Mouse (Mus musculus) Patski (cell line): ENCODE data around the gene Vcp. TPM values are rescaled to one million over a fixed set of nuclear protein-coding genes. Genes with fewer than 3 reads are reported as not detected.

Source experiments
- ATAC-seq: fragments of 100-300 bp; one replicate; pipeline ENCODE4 v1.8.0; 2021
- CTCF ChIA-PET: fragments of 350-600 bp; sonication (Branson Sonifier 250); formaldehyde crosslinking; loops from one replicate; lab custom pipeline; 2022; ENCODE audit warnings: inconsistent platforms; lab: Charles Lee
- POLR2A ChIA-PET: fragments of 350-600 bp; sonication (Branson Sonifier 250); formaldehyde crosslinking; loops from one replicate; lab custom pipeline; 2022; ENCODE audit warnings: antibody characterized with exemption, inconsistent platforms; lab: Charles Lee
- DNase-seq: peaks from one replicate; pipeline ENCODE4 v3.0.0-alpha.2; 2011; ENCODE audit warnings: low read depth, low spot score
- H3K27me3 ChIP-seq: fragments of 371-371 bp; one replicate; pipeline ENCODE4 v1.5.1; 2021
- CTCF ChIP-seq: fragments of 100-300 bp; IDR thresholded peaks from one replicate; pipeline ENCODE4 v1.5.1; 2021
- in situ Hi-C: fragments of 300-500 bp; cut with MboI; formaldehyde crosslinking; loops from 3 replicates; pipeline ENCODE4 v1.11.1; 2018; ENCODE audit warnings: low pct_unique_long_range_greater_than_20kb, mixed read lengths
- polyA plus RNA-seq: library from polyadenylated mRNA; unstranded; gene quantifications from one replicate; pipeline ENCODE4 v1.2.3, GENCODE M21; 2021

Gene Vcp
- polyA plus RNA-seq, 1 experiment from 2014 or later: 283 TPM

- in situ Hi-C loops: no loop called here
- CTCF ChIA-PET: no interaction called here
- ATAC-seq: no peak
- H3K27me3 ChIP-seq: no peaks in the 10 kb centered on the region
- POLR2A ChIA-PET: interaction anchor here (1.0 kb wide), 1 partner anchor 10 kb away, joined by 3 read pairs; no protein-coding TSS in a partner anchor
- no peak for TF ChIP-seq CTCF
- DNase-seq: no peak
These were observed 30.0 kb upstream of the Vcp start for GRCm38 (mm10) chr4:43030352-43030751.

GRCm38 (mm10) chr4:43029749-43030148, 29.4 kb upstream of the Vcp start:
- no peak for DNase-seq
- POLR2A ChIA-PET: interaction anchor here (0.6 kb wide), 1 partner anchor 10 kb away, joined by 4 read pairs; no protein-coding TSS in a partner anchor
- no peak for TF ChIP-seq CTCF
- CTCF ChIA-PET: no interaction called here
- in situ Hi-C loops: no loop called here
- ATAC-seq: no peak
- H3K27me3 ChIP-seq: no peaks in the 10 kb centered on the region

GRCm38 (mm10) chr4:43029121-43029520, 28.8 kb upstream of the Vcp start:
- ChIA-PET POLR2A (interaction anchor here (0.6 kb wide), 1 partner anchor 10 kb away, joined by 4 read pairs; no protein-coding TSS in a partner anchor), CTCF (no interaction called here)
- in situ Hi-C loops: no loop called here
- no peak for ATAC-seq
- no peaks in the 10 kb centered on the region for H3K27me3 ChIP-seq
- no peak for TF ChIP-seq CTCF
- DNase-seq: no peak

- in situ Hi-C loops: no loop called here
- no peaks in the 10 kb centered on the region for H3K27me3 ChIP-seq
- DNase-seq (peak; percentile 81), ATAC-seq (peak; percentile 82)
- CTCF ChIA-PET: interaction anchor here (0.7 to 1.9 kb wide), 8 partner anchors 9 to 28 kb away, joined by 3 to 12 read pairs (median 4); partner anchors contain the start of gene Vcp
- TF ChIP-seq CTCF: no peak
- POLR2A ChIA-PET: interaction anchor here (0.7 to 1.1 kb wide), 2 partner anchors 13 to 24 kb away, joined by 3 to 4 read pairs; no protein-coding TSS in a partner anchor
These were observed 25.0 kb upstream of the Vcp start, which contains the start of gene Pigo for GRCm38 (mm10) chr4:43025084-43025960. Gene Pigo (minus strand): TSS chr4:43025819.

GRCm38 (mm10) chr4:43024673-43025072, 24.4 kb upstream of the Vcp start:
- no peak for TF ChIP-seq CTCF
- in situ Hi-C loops: no loop called here
- ChIA-PET CTCF (interaction anchor here (1.3 to 1.9 kb wide), 5 partner anchors 9 to 27 kb away, joined by 4 to 12 read pairs (median 6); no protein-coding TSS in a partner anchor), POLR2A (interaction anchor here (0.6 kb wide), 1 partner anchor 14 kb away, joined by 4 read pairs; no protein-coding TSS in a partner anchor)
- no peak for ATAC-seq
- DNase-seq: no peak
- no peaks in the 10 kb centered on the region for H3K27me3 ChIP-seq

- DNase-seq: no peak
- CTCF ChIA-PET: no interaction called here
- H3K27me3 ChIP-seq: no peaks in the 10 kb centered on the region
- POLR2A ChIA-PET: no interaction called here
- ATAC-seq: no peak
- TF ChIP-seq CTCF: no peak
- in situ Hi-C loops: no loop called here
These were observed 21.0 kb upstream of the Vcp start for GRCm38 (mm10) chr4:43021341-43021740.

- ChIA-PET POLR2A (no interaction called here), CTCF (no interaction called here)
- H3K27me3 ChIP-seq: no peaks in the 10 kb centered on the region
- TF ChIP-seq CTCF: no peak
- in situ Hi-C loops: no loop called here
- ATAC-seq (no peak), DNase-seq (no peak)
These were observed 20.6 kb upstream of the Vcp start for GRCm38 (mm10) chr4:43020876-43021275.

- DNase-seq (no peak), ATAC-seq (no peak)
- ChIA-PET POLR2A (interaction anchor here (0.6 kb wide), 1 partner anchor 41 kb away, joined by 3 read pairs; no protein-coding TSS in a partner anchor), CTCF (interaction anchor here (1.1 kb wide), 1 partner anchor 9 kb away, joined by 3 read pairs; no protein-coding TSS in a partner anchor)
- no peak for TF ChIP-seq CTCF
- in situ Hi-C loops: no loop called here
- H3K27me3 ChIP-seq: no peaks in the 10 kb centered on the region
These were observed 19.5 kb upstream of the Vcp start for GRCm38 (mm10) chr4:43019641-43020465.

GRCm38 (mm10) chr4:43019176-43019575, 18.9 kb upstream of the Vcp start:
- ATAC-seq (no peak), DNase-seq (no peak)
- CTCF ChIA-PET: interaction anchor here (1.1 kb wide), 1 partner anchor 8 kb away, joined by 3 read pairs; no protein-coding TSS in a partner anchor
- TF ChIP-seq CTCF: no peak
- no peaks in the 10 kb centered on the region for H3K27me3 ChIP-seq
- POLR2A ChIA-PET: no interaction called here
- in situ Hi-C loops: no loop called here

- CTCF ChIA-PET: no interaction called here
- no peaks in the 10 kb centered on the region for H3K27me3 ChIP-seq
- in situ Hi-C loops: no loop called here
These were observed 17.8 kb upstream of the Vcp start for GRCm38 (mm10) chr4:43018156-43018555.

More at GRCm38 (mm10) chr4:43018156-43018555, 17.8 kb upstream of the Vcp start:
- POLR2A ChIA-PET: no interaction called here
- ATAC-seq (no peak), DNase-seq (no peak)
- no peak for TF ChIP-seq CTCF
